In the genomic region with DNA sequence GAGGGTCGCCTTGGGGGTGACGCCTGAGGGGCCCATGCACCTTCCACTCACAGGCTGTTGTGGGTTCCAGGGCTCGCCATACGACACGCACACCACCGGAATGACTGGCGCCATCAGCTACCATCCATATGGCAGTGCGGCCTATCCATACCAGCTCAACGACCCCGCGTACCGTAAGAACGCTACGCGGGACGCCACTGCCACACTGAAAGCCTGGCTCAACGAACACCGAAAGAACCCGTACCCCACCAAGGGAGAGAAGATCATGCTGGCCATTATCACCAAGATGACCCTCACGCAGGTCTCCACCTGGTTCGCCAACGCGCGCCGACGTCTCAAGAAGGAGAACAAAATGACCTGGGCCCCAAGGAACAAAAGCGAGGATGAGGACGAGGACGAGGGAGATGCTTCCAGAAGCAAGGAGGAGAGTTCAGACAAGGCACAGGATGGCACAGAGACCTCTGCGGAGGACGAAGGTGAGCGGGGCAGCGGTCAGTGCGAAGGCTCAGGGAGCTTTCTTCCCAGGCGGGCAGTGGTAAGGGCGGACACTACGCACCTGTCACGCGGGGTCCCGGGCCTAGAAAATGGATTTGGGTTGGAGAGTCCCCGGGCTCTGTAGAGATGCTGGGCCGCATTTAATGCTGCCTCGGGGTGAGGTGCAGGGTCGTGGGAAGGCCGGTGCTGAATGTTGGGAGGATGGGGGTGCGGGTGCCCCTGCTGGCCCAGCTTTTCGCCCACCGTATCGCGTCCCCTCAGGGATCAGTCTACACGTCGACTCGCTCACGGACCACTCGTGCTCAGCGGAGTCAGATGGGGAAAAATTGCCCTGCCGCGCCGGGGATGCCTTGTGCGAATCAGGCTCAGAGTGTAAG, we compare ENCODE assay signal across 9 mouse cellular contexts. TPM values are rescaled to one million over a fixed set of nuclear protein-coding genes. Genes with fewer than 3 reads are reported as not detected.
A peak's percentile ranks its signal among the peaks of the same experiment; 100 is the strongest.
DNase-seq lines count a peak whose midpoint lies in the region; ATAC-seq and TF ChIP-seq lines count a peak whose summit lies in the region.
"Had no signal": no experiment of that assay in that cellular context is flagged by ENCODE, and none has a peak within 500 bp of the region (broad histone marks: within the 10 kb centered on the region; RNA-seq: fewer than 3 reads in every experiment).

No protein-coding gene starts in this region.

- no peak for TF ChIP-seq CTCF in lung, adult 2 months (IDR thresholded peaks at IDR 0.05; ENCODE audit: insufficient read depth, low read length)

- no peak for ATAC-seq in hindbrain, embryonic 15.5 days (ENCODE audit: low FRiP score, low read depth)
- ATAC-seq in neural tube, embryonic 13.5 days (ENCODE audit: low read depth) = no peak
- ATAC-seq in frontal cortex, adult (ENCODE audit: low TSS enrichment) = no peak

- WGBS in lung, adult 2 months = 4% methylated on average over 60 of the region's 60 CpGs
- WGBS in hindbrain, embryonic 15.5 days = 1% methylated on average over 60 of the region's 60 CpGs
- 2% methylated on average over 60 of the region's 60 CpGs for WGBS in neural tube, embryonic 13.5 days

- H3K9ac ChIP-seq in hindbrain, embryonic 15.5 days = peak overlapping the region; percentile 52
- H3K9ac ChIP-seq in neural tube, embryonic 13.5 days = peak overlapping the region; percentile 79

- peak overlapping the region; percentile 77 for H3K4me2 ChIP-seq in hindbrain, embryonic 15.5 days
- H3K4me2 ChIP-seq in neural tube, embryonic 13.5 days = peak overlapping the region; percentile 74

- no peaks in the 10 kb centered on the region for H3K36me3 ChIP-seq in hindbrain, embryonic 15.5 days
- H3K36me3 ChIP-seq in neural tube, embryonic 13.5 days = no peaks in the 10 kb centered on the region

- peak overlapping the region; percentile 69 for H3K4me3 ChIP-seq in lung, adult 2 months (replicated peaks; ENCODE audit: extremely low read depth, low read depth, low read length)
- peak overlapping the region; percentile 69 for H3K4me3 ChIP-seq in hindbrain, embryonic 15.5 days
- peak overlapping the region; percentile 59 for H3K4me3 ChIP-seq in neural tube, embryonic 13.5 days

- DNase-seq in lung, adult 2 months = peak; percentile 49
- DNase-seq in lung, postnatal 36 days = no peak
- peak; percentile 42 for DNase-seq in embryo, embryonic 9.5 days (ENCODE audit: extremely low spot score)
- no peak for DNase-seq in layer of hippocampus, postnatal 36 days
- no peak for DNase-seq in layer of hippocampus, postnatal 10 days (ENCODE audit: low spot score in 2 of 2)
- DNase-seq: liver had no signal

- peaks cover 41% of the 10 kb centered on the region for H3K27me3 ChIP-seq in hindbrain, embryonic 15.5 days
- peaks cover 95% of the 10 kb centered on the region for H3K27me3 ChIP-seq in neural tube, embryonic 13.5 days

- no peak for TF ChIP-seq POLR2A in lung, adult 2 months (IDR thresholded peaks at IDR 0.05; ENCODE audit: borderline replicate concordance, extremely low read depth, low read depth, low read length)

- no peaks in the 10 kb centered on the region for H3K4me1 ChIP-seq in lung, adult 2 months (ENCODE audit: control insufficient read depth, insufficient read depth, low read length)
- peaks cover 30% of the 10 kb centered on the region for H3K4me1 ChIP-seq in hindbrain, embryonic 15.5 days (replicated peaks)
- H3K4me1 ChIP-seq in neural tube, embryonic 13.5 days (replicated peaks) = peaks cover 62% of the 10 kb centered on the region

- no peaks in the 10 kb centered on the region for H3K9me3 ChIP-seq in hindbrain, embryonic 15.5 days
- no peaks in the 10 kb centered on the region for H3K9me3 ChIP-seq in neural tube, embryonic 13.5 days

- H3K27ac ChIP-seq in hindbrain, embryonic 15.5 days (replicated peaks) = peak overlapping the region; percentile 89
- peak overlapping the region; percentile 62; the same call in 1 of the 2 replicates for H3K27ac ChIP-seq in neural tube, embryonic 13.5 days (replicated peaks)

RNA-seq across cellular contexts. Expression of a gene that starts 2.1 kb away (rescaled TPM):
- polyA plus RNA-seq in lung, adult 2 months (2012; rRNA removed) = 62.3 and 147 TPM in 2 replicates
- polyA plus RNA-seq in hindbrain, embryonic 15.5 days (2015; fragmentation: Nextera tagmentation; extraction: Ambion mirVana) = 34.6 and 37.3 TPM in 2 replicates
- polyA plus RNA-seq in neural tube, embryonic 13.5 days (2015; fragmentation: Nextera tagmentation; extraction: Ambion mirVana) = 12.3 and 20.0 TPM in 2 replicates
- not detected for total RNA-seq in layer of hippocampus, postnatal 36 days (2021)
- total RNA-seq in layer of hippocampus, postnatal 10 days (2021) = under 1 TPM; 0.40 to 0.80 TPM

Comparison
In these comparisons a context has a peak if more than half of its experiments do, and no peak if none do; other contexts are left out.
1. DNase-seq: peak in lung, adult 2 months (single experiment) and embryo, embryonic 9.5 days (single experiment); none in lung, postnatal 36 days (single experiment), layer of hippocampus, postnatal 36 days (0 of 2) and layer of hippocampus, postnatal 10 days (0 of 2).
2. Peak in every context shown above with its lines, with median percentiles within 50 percentile points of each other: H3K4me3 ChIP-seq.